Mouse (Mus musculus) right cerebral cortex, adult 2 months (tissue): ENCODE measurements around the gene Gsx2.

Source experiments
- DNase-seq, 2 experiments: peaks; one replicate each; pipeline ENCODE4 v3.0.0; 2021 to 2022; ENCODE audit warnings: low spot score in 2 of 2

Gene Gsx2

GRCm38 (mm10) chr5:75076326-75077050, 1.1 kb downstream of the Gsx2 start:
- DNase-seq, result no peak

GRCm38 (mm10) chr5:75077051-75077380, 1.6 kb downstream of the Gsx2 start:
- DNase-seq, result no peak

GRCm38 (mm10) chr5:75079564-75079963, 4.2 kb downstream of the Gsx2 start:
- no peak for DNase-seq

GRCm38 (mm10) chr5:75082439-75082838, 7.0 kb downstream of the Gsx2 start:
- no peak for DNase-seq

GRCm38 (mm10) chr5:75083061-75083460, 7.7 kb downstream of the Gsx2 start:
- DNase-seq, result no peak

GRCm38 (mm10) chr5:75083591-75084392, 8.4 kb downstream of the Gsx2 start:
- DNase-seq, result no peak

- no peak for DNase-seq
These were observed 9.0 kb downstream of the Gsx2 start for GRCm38 (mm10) chr5:75084393-75084870.

- no peak for DNase-seq
These were observed 9.6 kb downstream of the Gsx2 start for GRCm38 (mm10) chr5:75084871-75085520.

GRCm38 (mm10) chr5:75085521-75085875, 10.1 kb downstream of the Gsx2 start:
- no peak for DNase-seq

- no peak for DNase-seq
These were observed 10.5 kb downstream of the Gsx2 start for GRCm38 (mm10) chr5:75085906-75086305.

GRCm38 (mm10) chr5:75106511-75106910, 31.1 kb downstream of the Gsx2 start:
- DNase-seq, result no peak

GRCm38 (mm10) chr5:75109368-75109767, 34.0 kb downstream of the Gsx2 start:
- no peak for DNase-seq

- DNase-seq, result no peak
These were observed 36.4 kb downstream of the Gsx2 start for GRCm38 (mm10) chr5:75111781-75112180.

- DNase-seq, result no peak
These were observed 43.4 kb downstream of the Gsx2 start for GRCm38 (mm10) chr5:75118840-75119239.

GRCm38 (mm10) chr5:75121646-75122045, 46.2 kb downstream of the Gsx2 start:
- no peak for DNase-seq
